Mouse (Mus musculus) adrenal gland, adult 18-20 months (tissue): ENCODE results near the gene Ttn. TPM values are rescaled to one million over a fixed set of nuclear protein-coding genes. Genes with fewer than 3 reads are reported as not detected.

Source experiments
- DNase-seq, 2 experiments: peaks; one replicate each; pipeline ENCODE4 v3.0.0; 2021 to 2022; ENCODE audit warnings: low spot score in 2 of 2
- total RNA-seq, 2 experiments: library from RNA; stranded (reverse); gene quantifications; 1 replicate in 1 of 2; 2 replicates in 1 of 2; pipeline ENCODE4 v1.2.3; 2021

Ttn gene
- total RNA-seq, 2 experiments from 2014 or later, result 0.03 to 5.5 TPM

GRCm38 (mm10) chr2:76719650-76720049 lies 262.7 kb downstream of the Ttn start:
- no peak for DNase-seq

GRCm38 (mm10) chr2:76714984-76715383 lies 267.4 kb downstream of the Ttn start:
- no peak for DNase-seq

GRCm38 (mm10) chr2:76708512-76708911 lies 273.8 kb downstream of the Ttn start:
- DNase-seq, result no peak

GRCm38 (mm10) chr2:76705655-76706054 lies 276.7 kb downstream of the Ttn start:
- no peak for DNase-seq

- no peak for DNase-seq
Observed at GRCm38 (mm10) chr2:76702751-76703150, 279.6 kb downstream of the Ttn start.

- DNase-seq, result no peak
Observed at GRCm38 (mm10) chr2:76702188-76702587, 280.2 kb downstream of the Ttn start.

- DNase-seq, result no peak
Observed at GRCm38 (mm10) chr2:76695290-76695689, 287.1 kb downstream of the Ttn start.

GRCm38 (mm10) chr2:76693765-76694164 lies 288.6 kb downstream of the Ttn start:
- DNase-seq, result no peak

- peak in 1 of 2 experiments; percentile 52 for DNase-seq
Observed at GRCm38 (mm10) chr2:76690436-76691204, 291.7 kb downstream of the Ttn start.

- no peak for DNase-seq
Observed at GRCm38 (mm10) chr2:76688162-76688561, 294.2 kb downstream of the Ttn start.

GRCm38 (mm10) chr2:76687608-76688007 lies 294.7 kb downstream of the Ttn start:
- no peak for DNase-seq

GRCm38 (mm10) chr2:76686986-76687385 lies 295.4 kb downstream of the Ttn start:
- no peak for DNase-seq

GRCm38 (mm10) chr2:76682301-76682700 lies 300.0 kb downstream of the Ttn start:
- no peak for DNase-seq

GRCm38 (mm10) chr2:76676401-76677226 lies 305.7 kb downstream of the Ttn start:
- DNase-seq, result no peak

GRCm38 (mm10) chr2:76675949-76676348 lies 306.4 kb downstream of the Ttn start:
- DNase-seq, result no peak

GRCm38 (mm10) chr2:76675451-76675850 lies 306.9 kb downstream of the Ttn start:
- no peak for DNase-seq

GRCm38 (mm10) chr2:76674725-76675427 lies 307.5 kb downstream of the Ttn start, which contains the start of gene Plekha3:
Plekha3 (plus strand) TSS chr2:76675281.
- DNase-seq, result peak; percentile 80 to 85

GRCm38 (mm10) chr2:76673472-76674081 lies 308.8 kb downstream of the Ttn start:
- DNase-seq, result no peak

GRCm38 (mm10) chr2:76672966-76673392 lies 309.4 kb downstream of the Ttn start, which contains the start of gene Fkbp7:
Fkbp7 (minus strand) TSS chr2:76673116.
- DNase-seq, result peak; percentile 83 to 85

GRCm38 (mm10) chr2:76672134-76672745 lies 310.1 kb downstream of the Ttn start:
- no peak for DNase-seq
